Mouse (Mus musculus): Measurements from ENCODE around the gene R3hdm2.

R3hdm2 gene

GRCm38 (mm10) chr10:127537854-127538583, 157.9 kb downstream of the R3hdm2 start:
- in situ Hi-C loops (cut with MboI; ENCODE audit: low sequenced_read_pairs): no loop called here

- in situ Hi-C loops (cut with MboI; ENCODE audit: low sequenced_read_pairs): loop anchor here (5.0 kb wide), 1 partner anchor 34 kb away; no protein-coding TSS in a partner anchor
These were observed 161.4 kb downstream of the R3hdm2 start for GRCm38 (mm10) chr10:127541510-127541909.

- in situ Hi-C loops (cut with MboI; ENCODE audit: low sequenced_read_pairs): loop anchor here (5.0 kb wide), 1 partner anchor 35 kb away; no protein-coding TSS in a partner anchor
These were observed 162.0 kb downstream of the R3hdm2 start for GRCm38 (mm10) chr10:127542084-127542483.

- in situ Hi-C loops (cut with MboI; ENCODE audit: low sequenced_read_pairs): loop anchor here (5.0 kb wide), 1 partner anchor 35 kb away; no protein-coding TSS in a partner anchor
These were observed 162.6 kb downstream of the R3hdm2 start for GRCm38 (mm10) chr10:127542720-127543119.

- in situ Hi-C loops (cut with MboI; ENCODE audit: low sequenced_read_pairs): loop anchor here (5.0 kb wide), 1 partner anchor 37 kb away; no protein-coding TSS in a partner anchor
These were observed 163.8 kb downstream of the R3hdm2 start for GRCm38 (mm10) chr10:127543916-127544315.

GRCm38 (mm10) chr10:127544375-127544774, 164.2 kb downstream of the R3hdm2 start:
- in situ Hi-C loops (cut with MboI; ENCODE audit: low sequenced_read_pairs): loop anchor here (5.0 kb wide), 1 partner anchor 37 kb away; no protein-coding TSS in a partner anchor

- in situ Hi-C loops (cut with MboI; ENCODE audit: low sequenced_read_pairs): no loop called here
These were observed 166.4 kb downstream of the R3hdm2 start for GRCm38 (mm10) chr10:127546505-127546904.

- in situ Hi-C loops (cut with MboI; ENCODE audit: low sequenced_read_pairs): no loop called here
These were observed 168.1 kb downstream of the R3hdm2 start for GRCm38 (mm10) chr10:127548236-127548635.
